10 mouse cellular contexts compared by ENCODE assay signal in genomic region chr5:3395020-3395419, GRCm38 (mm10). TPM values are rescaled to one million over a fixed set of nuclear protein-coding genes. Genes with fewer than 3 reads are reported as not detected.
DNase-seq lines count a peak whose midpoint lies in the region; ATAC-seq lines count a peak whose summit lies in the region.
"Had no signal": no experiment of that assay in that cellular context is flagged by ENCODE, and none has a peak within 500 bp of the region (broad histone marks: within the 10 kb centered on the region; RNA-seq: fewer than 3 reads in every experiment).

No protein-coding gene starts in this region.

- no peaks in the 10 kb centered on the region for H3K27me3 ChIP-seq in heart, embryonic 12.5 days (replicated peaks)
- no peaks in the 10 kb centered on the region for H3K27me3 ChIP-seq in hindbrain, embryonic 13.5 days
- no peaks in the 10 kb centered on the region for H3K27me3 ChIP-seq in midbrain, embryonic 15.5 days (replicated peaks)
- H3K27me3 ChIP-seq: lung, embryonic 15.5 days had no signal

- H3K4me1 ChIP-seq in heart, embryonic 12.5 days (replicated peaks) = 0 out of 2 replicates have a peak, but pooled peaks cover 10% of the 10 kb centered on the region
- peaks cover 17% of the 10 kb centered on the region for H3K4me1 ChIP-seq in hindbrain, embryonic 13.5 days (replicated peaks)
- peaks cover 17% of the 10 kb centered on the region for H3K4me1 ChIP-seq in midbrain, embryonic 15.5 days
- H3K4me1 ChIP-seq: lung, embryonic 15.5 days had no signal

- WGBS in heart, embryonic 12.5 days = 75% methylated on average over 6 of the region's 6 CpGs
- 22% methylated on average over 6 of the region's 6 CpGs for WGBS in hindbrain, embryonic 13.5 days
- 14% methylated on average over 6 of the region's 6 CpGs for WGBS in midbrain, embryonic 15.5 days

- DNase-seq in heart, adult 9 months (ENCODE audit: low spot score in 2 of 2) = no peak
- no peak for DNase-seq in yolk sac, embryonic 10.5 days (ENCODE audit: low spot score)
- DNase-seq in thymus, adult 18-20 months = no peak
- no peak for DNase-seq in thymus, postnatal 0 days (ENCODE audit: low spot score)
- DNase-seq: heart, adult 18-20 months had no signal

- ATAC-seq in heart, embryonic 12.5 days (ENCODE audit: insufficient number of reproducible peaks, low FRiP score) = no peak
- ATAC-seq in erythroblast, adult 5-6 weeks (replicated peaks; ENCODE audit: low FRiP score, poor library complexity, severe bottlenecking) = peak; percentile 64
- peak; percentile 50; the same call in 1 of the 2 replicates for ATAC-seq in hindbrain, embryonic 13.5 days (ENCODE audit: low FRiP score)
- peak; percentile 73 for ATAC-seq in midbrain, embryonic 15.5 days (replicated peaks)

- peaks cover 22% of the 10 kb centered on the region for H3K36me3 ChIP-seq in heart, embryonic 12.5 days
- no peaks in the 10 kb centered on the region for H3K36me3 ChIP-seq in hindbrain, embryonic 13.5 days
- H3K36me3 ChIP-seq in midbrain, embryonic 15.5 days (replicated peaks) = no peaks in the 10 kb centered on the region

- H3K27ac ChIP-seq in heart, embryonic 12.5 days (ENCODE audit: poor library complexity, severe bottlenecking) = no peak overlapping the region
- 0 out of 2 replicates have a peak overlapping the region, but pooled peaks have one; percentile 36 for H3K27ac ChIP-seq in hindbrain, embryonic 13.5 days
- peak overlapping the region; percentile 34; the same call in 1 of the 2 replicates for H3K27ac ChIP-seq in midbrain, embryonic 15.5 days
- H3K27ac ChIP-seq: lung, embryonic 15.5 days had no signal

- 0 out of 2 replicates have a peak overlapping the region, but pooled peaks have one; percentile 2 for H3K9ac ChIP-seq in heart, embryonic 12.5 days
- no peak overlapping the region for H3K9ac ChIP-seq in hindbrain, embryonic 13.5 days
- H3K9ac ChIP-seq in midbrain, embryonic 15.5 days = no peak overlapping the region
- H3K9ac ChIP-seq: lung, embryonic 15.5 days had no signal

- no peak overlapping the region for H3K4me3 ChIP-seq in heart, embryonic 12.5 days
- no peak overlapping the region for H3K4me3 ChIP-seq in hindbrain, embryonic 13.5 days
- no peak overlapping the region for H3K4me3 ChIP-seq in midbrain, embryonic 15.5 days
- H3K4me3 ChIP-seq: lung, embryonic 15.5 days had no signal

- H3K9me3 ChIP-seq in heart, embryonic 12.5 days (replicated peaks) = no peaks in the 10 kb centered on the region
- H3K9me3 ChIP-seq in hindbrain, embryonic 13.5 days = no peaks in the 10 kb centered on the region
- H3K9me3 ChIP-seq in midbrain, embryonic 15.5 days = no peaks in the 10 kb centered on the region
- H3K9me3 ChIP-seq: lung, embryonic 15.5 days had no signal

- H3K4me2 ChIP-seq in heart, embryonic 12.5 days = no peak overlapping the region
- no peak overlapping the region for H3K4me2 ChIP-seq in hindbrain, embryonic 13.5 days
- no peak overlapping the region for H3K4me2 ChIP-seq in midbrain, embryonic 15.5 days
- H3K4me2 ChIP-seq: lung, embryonic 15.5 days had no signal

RNA-seq across cellular contexts. Expression of gene Cdk6, which starts 53.7 kb away (rescaled TPM):
- 32.5 and 33.3 TPM in 2 replicates for polyA plus RNA-seq in heart, embryonic 12.5 days (2016; fragmentation: Nextera tagmentation; extraction: Ambion mirVana)
- 30.5 and 40.5 TPM in 2 replicates for total RNA-seq in erythroblast, adult 5-6 weeks (2015; ENCODE audit: low replicate concordance)
- 16.2 and 21.3 TPM in 2 replicates for total RNA-seq in erythroblast, adult 5-6 weeks (2017; ENCODE audit: low replicate concordance)
- polyA plus RNA-seq in hindbrain, embryonic 13.5 days (2015; fragmentation: Nextera tagmentation; extraction: Ambion mirVana) = 11.8 and 12.3 TPM in 2 replicates
- 10.2 and 12.4 TPM in 2 replicates for polyA plus RNA-seq in midbrain, embryonic 15.5 days (2015; fragmentation: Nextera tagmentation; extraction: Ambion mirVana)
- polyA plus RNA-seq in thymus, postnatal 0 days (2015; fragmentation: Nextera tagmentation; extraction: Ambion mirVana) = 44.6 and 61.5 TPM in 2 replicates
